Mouse (Mus musculus): ENCODE results near the gene Trim16. TPM values are rescaled to one million over a fixed set of nuclear protein-coding genes. Genes with fewer than 3 reads are reported as not detected.

The Trim16 gene
- total and polyA plus RNA-seq, 2 experiments from 2014 or later = 4.8 to 4.9 TPM

DNA sequence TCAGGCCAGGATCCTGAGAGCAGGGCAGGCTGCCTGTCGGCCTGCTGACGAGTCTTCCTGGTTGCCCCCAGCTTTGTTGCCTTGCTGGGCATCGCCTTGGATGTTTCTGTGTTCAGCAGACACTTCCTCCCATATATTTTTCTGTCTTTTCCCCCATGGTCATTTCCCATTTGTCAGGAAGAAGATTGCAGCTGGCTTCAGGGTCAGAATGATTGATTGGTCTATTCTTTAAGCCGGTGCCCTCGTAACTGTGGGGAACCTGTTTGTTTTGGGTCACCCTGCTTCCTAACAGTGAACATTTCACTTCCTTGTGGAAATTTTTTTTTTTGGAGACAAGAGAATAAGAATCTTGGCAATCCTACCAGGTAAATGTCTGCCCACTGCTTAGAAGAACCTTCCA is 65.3 kb downstream of the Trim16 start:
- DNase-seq (no peak), ATAC-seq (no peak)
- Histone ChIP-seq H3K4me2 (ENCODE audit: low read depth) (no peak overlapping the region), H3K4me1 (ENCODE audit: insufficient read depth) (no peaks in the 10 kb centered on the region), H3K4me3 (ENCODE audit: low read depth, low read length) (no peak overlapping the region), H3K9ac (no peak overlapping the region), H3K36me3 (ENCODE audit: insufficient read depth) (peaks cover 36% of the 10 kb centered on the region), H3K27me3 (ENCODE audit: insufficient read depth, low read length) (no peaks in the 10 kb centered on the region), H3K9me3 (ENCODE audit: low read length) (no peaks in the 10 kb centered on the region), H3K27ac (ENCODE audit: low read depth, low read length) (no peak overlapping the region)
- TF ChIP-seq CTCF (IDR thresholded peaks at IDR 0.05; ENCODE audit: low read depth) = no peak
- WGBS = 81% methylated on average over 5 of the region's 5 CpGs

DNA sequence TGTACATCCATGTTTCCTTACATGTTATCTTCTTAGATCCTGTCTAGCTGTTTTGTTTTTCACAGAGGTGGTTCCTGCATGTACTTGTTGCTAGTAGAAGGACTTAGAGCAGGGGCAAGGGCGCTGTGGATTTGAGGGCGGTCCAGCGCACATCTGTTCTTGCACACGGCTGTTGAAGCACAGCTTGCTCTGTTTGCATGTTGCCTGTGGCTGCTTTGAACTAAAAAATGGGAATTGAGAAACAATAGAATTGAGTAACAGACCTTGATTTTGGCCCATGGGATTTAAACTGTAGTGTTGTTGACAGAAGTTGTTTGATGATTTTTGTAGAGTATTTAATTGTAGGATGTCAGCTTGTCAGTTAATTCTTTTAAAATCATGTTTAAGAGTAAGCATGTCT is 70.8 kb downstream of the Trim16 start:
- 81% methylated on average over 4 of the region's 4 CpGs for WGBS
- ATAC-seq = no peak
- no peaks in the 10 kb centered on the region for H3K4me1 ChIP-seq (ENCODE audit: insufficient read depth)

DNA sequence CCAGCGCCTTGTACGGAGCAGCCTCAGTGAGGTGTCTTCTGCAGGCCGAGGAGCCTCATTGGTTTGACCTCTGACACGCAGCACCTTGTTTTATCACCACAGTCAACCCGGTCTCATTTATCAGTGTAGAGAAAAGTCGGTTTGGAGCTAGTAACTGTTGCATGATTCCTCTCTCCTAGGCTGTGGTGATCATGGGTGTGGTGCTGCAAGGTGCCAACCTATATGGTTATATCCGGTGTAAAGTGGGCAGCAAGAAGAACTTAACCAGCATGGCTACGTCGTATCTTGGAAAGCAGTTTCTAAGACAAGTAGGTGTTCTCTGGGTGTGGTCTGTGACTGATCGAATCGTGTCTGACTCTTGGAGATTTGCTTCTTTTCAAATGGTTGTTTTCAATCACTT is 71.7 kb downstream of the Trim16 start:
- Histone ChIP-seq H3K9me3 (ENCODE audit: low read length) (no peaks in the 10 kb centered on the region), H3K27me3 (ENCODE audit: insufficient read depth, low read length) (no peaks in the 10 kb centered on the region), H3K4me1 (ENCODE audit: insufficient read depth) (no peaks in the 10 kb centered on the region), H3K4me3 (ENCODE audit: low read depth, low read length) (no peak overlapping the region), H3K36me3 (ENCODE audit: insufficient read depth) (peaks cover 36% of the 10 kb centered on the region), H3K9ac (no peak overlapping the region), H3K27ac (ENCODE audit: low read depth, low read length) (no peak overlapping the region), H3K4me2 (ENCODE audit: low read depth) (no peak overlapping the region)
- no peak for TF ChIP-seq CTCF (IDR thresholded peaks at IDR 0.05; ENCODE audit: low read depth)
- WGBS = 93% methylated on average over 11 of the region's 11 CpGs
- DNase-seq (no peak), ATAC-seq (no peak)

More for the DNA sequence above, 70.8 kb downstream of the Trim16 start:
- Histone ChIP-seq H3K4me2 (ENCODE audit: low read depth) (no peak overlapping the region), H3K27me3 (ENCODE audit: insufficient read depth, low read length) (no peaks in the 10 kb centered on the region), H3K27ac (ENCODE audit: low read depth, low read length) (no peak overlapping the region), H3K36me3 (ENCODE audit: insufficient read depth) (peaks cover 42% of the 10 kb centered on the region), H3K9me3 (ENCODE audit: low read length) (no peaks in the 10 kb centered on the region), H3K4me3 (ENCODE audit: low read depth, low read length) (no peak overlapping the region), H3K9ac (no peak overlapping the region)
- TF ChIP-seq CTCF (IDR thresholded peaks at IDR 0.05; ENCODE audit: low read depth) = no peak
- no peak for DNase-seq

Other genes starting within 250 kb of the Trim16 start
- gene Trpv2, start 245.7 kb upstream of the Trim16 start, total RNA-seq (2014; rRNA removed) = 38.1 and 46.6 TPM in 2 replicates
- gene Trpv2, start 245.7 kb upstream of the Trim16 start, polyA plus RNA-seq (2015; fragmentation: Nextera tagmentation; extraction: Ambion mirVana) = 21.6 and 26.2 TPM in 2 replicates
- 13.2 and 18.1 TPM in 2 replicates for gene Lrrc75a, start 171.7 kb upstream of the Trim16 start, total RNA-seq (2014; rRNA removed)
- gene Lrrc75a, start 171.7 kb upstream of the Trim16 start, polyA plus RNA-seq (2015; fragmentation: Nextera tagmentation; extraction: Ambion mirVana) = 6.5 and 7.1 TPM in 2 replicates
- gene Mmgt2, start 171.6 kb upstream of the Trim16 start, total RNA-seq (2014; rRNA removed) = 22.6 and 37.0 TPM in 2 replicates
- 22.4 and 23.3 TPM in 2 replicates for gene Mmgt2, start 171.6 kb upstream of the Trim16 start, polyA plus RNA-seq (2015; fragmentation: Nextera tagmentation; extraction: Ambion mirVana)
- gene Zfp287, start 88.3 kb upstream of the Trim16 start, total RNA-seq (2014; rRNA removed) = 26.5 and 32.8 TPM in 2 replicates
- gene Zfp287, start 88.3 kb upstream of the Trim16 start, polyA plus RNA-seq (2015; fragmentation: Nextera tagmentation; extraction: Ambion mirVana) = 9.9 and 14.4 TPM in 2 replicates
- not detected in 2 replicates for gene Gm10428, start 67.1 kb upstream of the Trim16 start, total RNA-seq (2014; rRNA removed)
- not detected in 2 replicates for gene Gm10428, start 67.1 kb upstream of the Trim16 start, polyA plus RNA-seq (2015; fragmentation: Nextera tagmentation; extraction: Ambion mirVana)
- gene Zfp286, start 30.8 kb upstream of the Trim16 start, total RNA-seq (2014; rRNA removed) = 20.8 and 24.6 TPM in 2 replicates
- 17.9 and 19.1 TPM in 2 replicates for gene Zfp286, start 30.8 kb upstream of the Trim16 start, polyA plus RNA-seq (2015; fragmentation: Nextera tagmentation; extraction: Ambion mirVana)
- gene Fbxw10, start 26.8 kb downstream of the Trim16 start, total RNA-seq (2014; rRNA removed) = 0.86 and 1.2 TPM in 2 replicates
- gene Fbxw10, start 26.8 kb downstream of the Trim16 start, polyA plus RNA-seq (2015; fragmentation: Nextera tagmentation; extraction: Ambion mirVana) = 0.21 and 0.33 TPM in 2 replicates
- gene Tvp23b, start 59.2 kb downstream of the Trim16 start, total RNA-seq (2014; rRNA removed) = 30.7 and 30.8 TPM in 2 replicates
- gene Tvp23b, start 59.2 kb downstream of the Trim16 start, polyA plus RNA-seq (2015; fragmentation: Nextera tagmentation; extraction: Ambion mirVana) = 31.2 and 37.1 TPM in 2 replicates
- not detected in 2 replicates for gene Cdrt4, start 131.0 kb downstream of the Trim16 start, total RNA-seq (2014; rRNA removed)
- gene Cdrt4, start 131.0 kb downstream of the Trim16 start, polyA plus RNA-seq (2015; fragmentation: Nextera tagmentation; extraction: Ambion mirVana) = 0.28 TPM in 1 of 2 replicates, not detected in the other
- 0.19 TPM in 1 of 2 replicates, not detected in the other for gene Tekt3, start 241.4 kb downstream of the Trim16 start, total RNA-seq (2014; rRNA removed)
- gene Tekt3, start 241.4 kb downstream of the Trim16 start, polyA plus RNA-seq (2015; fragmentation: Nextera tagmentation; extraction: Ambion mirVana) = 0.17 and 0.20 TPM in 2 replicates